Mouse (Mus musculus): Measurements from ENCODE around the gene Fkbp10. TPM values are rescaled to one million over a fixed set of nuclear protein-coding genes. Genes with fewer than 3 reads are reported as not detected.

The Fkbp10 gene
- total RNA-seq (2014; rRNA removed) (34.6 and 41.1 TPM in 2 replicates), polyA plus RNA-seq (2015; fragmentation: Nextera tagmentation; extraction: Ambion mirVana) (27.0 and 27.4 TPM in 2 replicates)

- Histone ChIP-seq H3K4me2 (ENCODE audit: low read depth, low read length) (peak within 1 kb of the TSS; percentile 71), H3K27me3 (ENCODE audit: insufficient read depth, low read length) (no peaks in the 10 kb centered on the region), H3K27ac (peak within 1 kb of the TSS; percentile 78), H3K9ac (replicated peaks; ENCODE audit: low read length) (peak within 1 kb of the TSS; percentile 71), H3K9me3 (ENCODE audit: low read length) (no peaks in the 10 kb centered on the region), H3K36me3 (ENCODE audit: insufficient read depth, low read length) (no peaks in the 10 kb centered on the region), H3K4me3 (ENCODE audit: low read length) (peak within 1 kb of the TSS; percentile 60), H3K4me1 (ENCODE audit: insufficient read depth, low read length) (peaks cover 14% of the 10 kb centered on the region)
- WGBS, result 1% methylated on average over 30 of the region's 31 CpGs
- no peak for TF ChIP-seq CTCF (IDR thresholded peaks at IDR 0.05; ENCODE audit: low read depth)
- peak; percentile 20 for DNase-seq (ENCODE audit: low spot score)
- ATAC-seq, result 0 out of 2 replicates have a peak, but pooled peaks have one; percentile 21
These were observed at the start of gene Fkbp10 for GRCm38 (mm10) chr11:100414914-100415822. Gene Fkbp10, plus strand, starts transcription at chr11:100415697.

GRCm38 (mm10) chr11:100369145-100369544 is 46.4 kb upstream of the Fkbp10 start:
- Histone ChIP-seq H3K9ac (replicated peaks; ENCODE audit: low read length) (no peak overlapping the region), H3K9me3 (ENCODE audit: low read length) (no peaks in the 10 kb centered on the region), H3K4me2 (ENCODE audit: low read depth, low read length) (no peak overlapping the region), H3K27ac (no peak overlapping the region), H3K36me3 (ENCODE audit: insufficient read depth, low read length) (peaks cover 27% of the 10 kb centered on the region), H3K4me1 (ENCODE audit: insufficient read depth, low read length) (no peaks in the 10 kb centered on the region), H3K27me3 (ENCODE audit: insufficient read depth, low read length) (no peaks in the 10 kb centered on the region), H3K4me3 (ENCODE audit: low read length) (no peak overlapping the region)
- ATAC-seq (no peak), DNase-seq (ENCODE audit: low spot score) (no peak)
- TF ChIP-seq CTCF (IDR thresholded peaks at IDR 0.05; ENCODE audit: low read depth), result no peak
- 76% methylated on average over 7 of the region's 7 CpGs for WGBS

DNA sequence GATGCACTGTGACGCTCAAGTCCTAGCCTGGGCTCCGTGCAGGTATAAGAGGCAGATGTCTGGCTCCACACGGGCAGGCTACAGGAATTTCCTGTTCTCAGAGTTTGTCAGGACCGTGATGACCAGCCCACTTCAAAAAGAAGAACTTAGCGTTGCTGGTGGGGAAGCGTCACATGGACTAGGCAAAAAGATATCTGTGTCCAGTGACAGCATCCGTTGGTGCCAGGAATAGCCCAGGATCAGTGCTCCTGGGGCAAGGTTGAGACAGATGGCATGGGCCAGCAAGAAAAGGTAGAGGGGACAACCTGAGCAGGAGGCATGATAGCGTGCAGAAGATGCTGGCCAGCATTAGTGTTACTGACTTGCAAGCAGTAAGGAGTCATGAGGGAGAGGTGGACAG is 45.7 kb upstream of the Fkbp10 start:
- WGBS, result 82% methylated on average over 8 of the region's 8 CpGs
- no peak overlapping the region for H3K4me3 ChIP-seq (ENCODE audit: low read length)
- H3K27me3 ChIP-seq (ENCODE audit: insufficient read depth, low read length), result no peaks in the 10 kb centered on the region
- H3K4me1 ChIP-seq (ENCODE audit: insufficient read depth, low read length), result no peaks in the 10 kb centered on the region
- H3K9ac ChIP-seq (replicated peaks; ENCODE audit: low read length), result no peak overlapping the region
- H3K4me2 ChIP-seq (ENCODE audit: low read depth, low read length), result no peak overlapping the region
- no peak for DNase-seq (ENCODE audit: low spot score)
- no peak overlapping the region for H3K27ac ChIP-seq
- no peak for TF ChIP-seq CTCF (IDR thresholded peaks at IDR 0.05; ENCODE audit: low read depth)
- no peak for ATAC-seq
- H3K9me3 ChIP-seq (ENCODE audit: low read length), result no peaks in the 10 kb centered on the region
- H3K36me3 ChIP-seq (ENCODE audit: insufficient read depth, low read length), result peaks cover 31% of the 10 kb centered on the region

- TF ChIP-seq CTCF (IDR thresholded peaks at IDR 0.05; ENCODE audit: low read depth), result no peak
- 65% methylated on average over 7 of the region's 8 CpGs for WGBS
- Histone ChIP-seq H3K27me3 (ENCODE audit: insufficient read depth, low read length) (no peaks in the 10 kb centered on the region), H3K4me3 (ENCODE audit: low read length) (no peak overlapping the region), H3K9ac (replicated peaks; ENCODE audit: low read length) (no peak overlapping the region), H3K36me3 (ENCODE audit: insufficient read depth, low read length) (peaks cover 49% of the 10 kb centered on the region), H3K4me2 (ENCODE audit: low read depth, low read length) (no peak overlapping the region), H3K27ac (no peak overlapping the region), H3K9me3 (ENCODE audit: low read length) (no peaks in the 10 kb centered on the region), H3K4me1 (ENCODE audit: insufficient read depth, low read length) (no peaks in the 10 kb centered on the region)
- DNase-seq (ENCODE audit: low spot score) (peak; percentile 35), ATAC-seq (peak; percentile 55; the same call in 1 of the 2 replicates)
These were observed 43.4 kb upstream of the Fkbp10 start for GRCm38 (mm10) chr11:100371981-100372558.

DNA sequence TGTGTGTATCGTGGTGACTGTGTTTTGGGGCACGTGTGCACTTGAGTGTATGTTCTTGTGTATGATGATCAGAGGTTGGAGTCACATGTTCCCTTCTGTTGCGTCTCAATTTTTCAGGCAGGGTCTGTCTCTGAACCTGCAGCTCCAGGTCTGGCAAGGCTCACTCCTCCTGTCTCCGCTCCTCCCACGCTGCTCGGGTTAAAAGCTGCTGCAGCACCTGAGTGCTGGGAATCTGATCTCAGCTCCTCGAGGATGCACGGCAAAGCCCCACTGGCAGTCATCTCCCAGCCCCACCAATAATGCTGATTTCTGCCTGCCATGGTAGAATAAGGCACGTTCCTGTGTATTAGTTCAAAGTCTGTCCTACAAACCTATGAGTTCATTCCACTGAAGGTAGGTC is 40.4 kb upstream of the Fkbp10 start:
- no peak overlapping the region for H3K9ac ChIP-seq (replicated peaks; ENCODE audit: low read length)
- no peak for ATAC-seq
- no peak for TF ChIP-seq CTCF (IDR thresholded peaks at IDR 0.05; ENCODE audit: low read depth)
- H3K9me3 ChIP-seq (ENCODE audit: low read length), result no peaks in the 10 kb centered on the region
- no peaks in the 10 kb centered on the region for H3K27me3 ChIP-seq (ENCODE audit: insufficient read depth, low read length)
- no peak overlapping the region for H3K4me2 ChIP-seq (ENCODE audit: low read depth, low read length)
- H3K36me3 ChIP-seq (ENCODE audit: insufficient read depth, low read length), result peaks cover 64% of the 10 kb centered on the region
- H3K4me3 ChIP-seq (ENCODE audit: low read length), result no peak overlapping the region
- WGBS, result 90% methylated on average over 9 of the region's 9 CpGs
- no peaks in the 10 kb centered on the region for H3K4me1 ChIP-seq (ENCODE audit: insufficient read depth, low read length)
- H3K27ac ChIP-seq, result no peak overlapping the region
- DNase-seq (ENCODE audit: low spot score), result no peak

- peaks cover 67% of the 10 kb centered on the region for H3K36me3 ChIP-seq (ENCODE audit: insufficient read depth, low read length)
- no peak overlapping the region for H3K9ac ChIP-seq (replicated peaks; ENCODE audit: low read length)
- H3K4me2 ChIP-seq (ENCODE audit: low read depth, low read length), result no peak overlapping the region
- H3K4me1 ChIP-seq (ENCODE audit: insufficient read depth, low read length), result no peaks in the 10 kb centered on the region
- H3K4me3 ChIP-seq (ENCODE audit: low read length), result no peak overlapping the region
- TF ChIP-seq CTCF (IDR thresholded peaks at IDR 0.05; ENCODE audit: low read depth), result no peak
- no peak overlapping the region for H3K27ac ChIP-seq
- ATAC-seq (no peak), DNase-seq (ENCODE audit: low spot score) (no peak)
- WGBS, result 75% methylated on average over 4 of the region's 4 CpGs
- no peaks in the 10 kb centered on the region for H3K9me3 ChIP-seq (ENCODE audit: low read length)
- no peaks in the 10 kb centered on the region for H3K27me3 ChIP-seq (ENCODE audit: insufficient read depth, low read length)
These were observed 39.5 kb upstream of the Fkbp10 start for GRCm38 (mm10) chr11:100376005-100376404.
